Mouse (Mus musculus) hindbrain, embryonic 16.5 days (tissue): Measurements from ENCODE around the gene Mad2l2. TPM values are rescaled to one million over a fixed set of nuclear protein-coding genes. Genes with fewer than 3 reads are reported as not detected.

Source experiments
- ATAC-seq: fragments of 200-750 bp; cut with Nextera tagmentation; 2 replicates; pipeline ENCODE4 v1.8.0; 2017; ENCODE audit warnings: moderate TSS enrichment, moderate library complexity
- H3K27ac ChIP-seq: fragments of 300-500 bp; sonication (generic); 2 replicates; pipeline ENCODE4 v1.5.1; 2014; ENCODE audit warnings: low read depth, mild to moderate bottlenecking, control low read depth, low read length, moderate library complexity
- H3K27me3 ChIP-seq: fragments of 300-500 bp; sonication (generic); replicated peaks from 2 replicates; pipeline ENCODE4 v1.6.1; 2014; ENCODE audit warnings: low read length; ENCODE audit not compliant: control insufficient read depth, insufficient read depth
- H3K36me3 ChIP-seq: fragments of 300-500 bp; sonication (generic); 2 replicates; pipeline ENCODE4 v1.6.1; 2014; ENCODE audit warnings: mild to moderate bottlenecking, low read length, moderate library complexity, mixed read lengths; ENCODE audit not compliant: control insufficient read depth, insufficient read depth
- H3K4me1 ChIP-seq: fragments of 300-500 bp; sonication (generic); 2 replicates; pipeline ENCODE4 v1.6.1; 2014; ENCODE audit warnings: low read depth, low read length; ENCODE audit not compliant: control insufficient read depth, insufficient read depth
- H3K4me2 ChIP-seq: fragments of 300-500 bp; sonication (generic); 2 replicates; pipeline ENCODE4 v1.6.1; 2014; ENCODE audit warnings: mild to moderate bottlenecking, low read length, control low read depth, moderate library complexity
- H3K4me3 ChIP-seq: fragments of 300-500 bp; sonication (generic); 2 replicates; pipeline ENCODE4 v1.5.1; 2014; ENCODE audit warnings: mild to moderate bottlenecking, low read length, control low read depth, moderate library complexity
- H3K9ac ChIP-seq: fragments of 300-500 bp; sonication (generic); 2 replicates; pipeline ENCODE4 v1.6.1; 2014; ENCODE audit warnings: low read depth, mild to moderate bottlenecking, control low read depth, low read length, moderate library complexity
- H3K9me3 ChIP-seq: fragments of 300-500 bp; sonication (generic); 2 replicates; pipeline ENCODE4 v1.6.1; 2014; ENCODE audit warnings: mild to moderate bottlenecking, low read length, moderate library complexity; ENCODE audit not compliant: control insufficient read depth
- WGBS: fragments of 180-500 bp; shearing (Covaris S2); extraction: QIAGEN DNeasy Blood & Tissue Kit; methylation state at CpG from one replicate; pipeline ENCODE4 v1.1.7; 2014; 5-methylcytosine and 5-hydroxymethylcytosine counted together
- polyA plus RNA-seq: library from polyadenylated mRNA; unstranded; fragments of >200 nt; fragmentation: Nextera tagmentation; extraction: Ambion mirVana; gene quantifications from 2 replicates; pipeline ENCODE4 v1.2.1, GENCODE M21; 2015

Gene Mad2l2
- polyA plus RNA-seq, 1 experiment from 2014 or later = 98.0 TPM

DNA sequence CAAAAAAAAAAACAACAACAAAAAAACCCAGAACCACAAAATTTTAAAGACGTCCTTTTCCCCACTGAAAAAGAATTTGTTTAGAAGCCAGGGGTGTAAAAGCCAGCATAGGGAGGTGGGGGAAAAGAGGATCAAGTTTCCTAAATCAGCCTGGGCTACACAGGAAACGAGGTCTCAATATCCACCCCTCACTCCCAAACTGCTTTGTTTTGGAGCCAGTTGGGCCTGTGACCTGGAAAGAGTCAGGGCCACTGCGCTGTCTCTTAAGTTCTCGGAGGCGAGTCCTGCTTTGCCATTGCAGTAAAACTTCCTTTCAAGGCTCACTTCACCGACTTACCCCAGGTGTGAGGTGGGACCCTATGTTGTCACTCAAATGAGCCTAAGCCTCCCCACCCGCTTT, 20.1 kb downstream of the Mad2l2 start:
- no peak overlapping the region for H3K27ac ChIP-seq
- H3K4me3 ChIP-seq = no peak overlapping the region
- H3K36me3 ChIP-seq = peaks cover 25% of the 10 kb centered on the region

DNA sequence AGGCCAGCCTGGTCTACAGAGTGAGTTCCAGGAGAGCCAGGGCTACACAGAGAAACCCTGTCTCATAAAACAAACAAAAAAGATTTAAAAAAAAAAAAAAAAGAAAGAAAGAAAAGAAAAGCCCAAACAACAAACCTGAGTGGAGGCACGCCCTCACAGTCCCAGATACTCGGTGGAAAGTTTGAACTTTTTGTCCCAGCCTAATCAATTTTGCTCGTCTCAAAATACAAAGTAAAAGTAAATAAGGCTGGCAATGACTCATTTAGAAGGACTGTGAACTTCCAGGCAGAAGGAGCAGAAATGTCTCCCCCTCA, 20.7 kb downstream of the Mad2l2 start:
- Histone ChIP-seq H3K27ac (peak overlapping the region; percentile 94), H3K9me3 (no peaks in the 10 kb centered on the region), H3K4me3 (peak overlapping the region; percentile 59), H3K27me3 (no peaks in the 10 kb centered on the region), H3K4me2 (peak overlapping the region; percentile 96), H3K4me1 (peaks cover 4% of the 10 kb centered on the region), H3K36me3 (peaks cover 25% of the 10 kb centered on the region), H3K9ac (peak overlapping the region; percentile 83)
- 39% methylated on average over 3 of the region's 3 CpGs for WGBS
- no peak for ATAC-seq

More for the DNA sequence above, 20.1 kb downstream of the Mad2l2 start:
- no peaks in the 10 kb centered on the region for H3K9me3 ChIP-seq
- no peaks in the 10 kb centered on the region for H3K27me3 ChIP-seq
- 71% methylated on average over 7 of the region's 7 CpGs for WGBS
- no peak overlapping the region for H3K4me2 ChIP-seq
- no peak overlapping the region for H3K9ac ChIP-seq
- H3K4me1 ChIP-seq = peaks cover 4% of the 10 kb centered on the region
- ATAC-seq = no peak

- Histone ChIP-seq H3K9ac (peak within 1 kb of the TSS; percentile 83), H3K4me3 (peak within 1 kb of the TSS; percentile 59), H3K36me3 (peaks cover 27% of the 10 kb centered on the region), H3K4me2 (peak within 1 kb of the TSS; percentile 96), H3K27ac (peak within 1 kb of the TSS; percentile 94), H3K27me3 (no peaks in the 10 kb centered on the region), H3K4me1 (peaks cover 4% of the 10 kb centered on the region), H3K9me3 (no peaks in the 10 kb centered on the region)
- ATAC-seq = peak; percentile 92
- WGBS = 1% methylated on average over 37 of the region's 67 CpGs
Observed at GRCm38 (mm10) chr4:148151267-148152168, 21.3 kb downstream of the Mad2l2 start, which contains the start of gene Fbxo6. TSS of gene Fbxo6 (minus strand) at chr4:148152140.

DNA sequence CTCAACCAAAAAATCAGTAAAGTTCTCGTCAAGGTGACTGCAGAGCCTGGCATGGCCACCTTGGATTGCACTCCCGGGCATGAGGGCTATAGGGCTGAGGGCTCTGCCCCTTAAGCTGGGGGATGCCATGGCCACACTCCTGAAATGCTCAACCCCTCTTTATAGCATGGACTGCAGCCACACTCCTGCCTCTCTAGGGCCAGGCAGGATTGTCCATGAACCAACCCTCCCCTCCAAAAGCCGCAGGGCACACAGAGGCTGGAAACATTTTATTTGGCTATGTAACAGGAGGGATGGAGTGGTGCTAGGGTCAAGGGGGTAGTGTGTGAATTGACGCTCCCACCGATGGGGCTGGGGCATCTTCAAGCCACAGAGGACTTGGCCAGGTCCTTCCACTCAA, 22.4 kb downstream of the Mad2l2 start:
- no peak overlapping the region; the same call in 1 of the 2 replicates for H3K9ac ChIP-seq
- H3K4me2 ChIP-seq = no peak overlapping the region
- H3K4me1 ChIP-seq = peaks cover 4% of the 10 kb centered on the region
- no peak overlapping the region for H3K4me3 ChIP-seq
- H3K36me3 ChIP-seq = peaks cover 30% of the 10 kb centered on the region
- H3K9me3 ChIP-seq = no peaks in the 10 kb centered on the region
- WGBS = 84% methylated on average over 5 of the region's 5 CpGs
- no peaks in the 10 kb centered on the region for H3K27me3 ChIP-seq
- H3K27ac ChIP-seq = no peak overlapping the region
- no peak for ATAC-seq

GRCm38 (mm10) chr4:148154006-148154405, 23.8 kb downstream of the Mad2l2 start:
- no peaks in the 10 kb centered on the region for H3K9me3 ChIP-seq
- WGBS = 96% methylated on average over 4 of the region's 4 CpGs
- H3K27ac ChIP-seq = no peak overlapping the region
- no peaks in the 10 kb centered on the region for H3K27me3 ChIP-seq
- peaks cover 30% of the 10 kb centered on the region for H3K36me3 ChIP-seq
- no peak for ATAC-seq
- H3K4me1 ChIP-seq = peaks cover 12% of the 10 kb centered on the region
- H3K4me3 ChIP-seq = no peak overlapping the region
- no peak overlapping the region for H3K9ac ChIP-seq
- no peak overlapping the region for H3K4me2 ChIP-seq

DNA sequence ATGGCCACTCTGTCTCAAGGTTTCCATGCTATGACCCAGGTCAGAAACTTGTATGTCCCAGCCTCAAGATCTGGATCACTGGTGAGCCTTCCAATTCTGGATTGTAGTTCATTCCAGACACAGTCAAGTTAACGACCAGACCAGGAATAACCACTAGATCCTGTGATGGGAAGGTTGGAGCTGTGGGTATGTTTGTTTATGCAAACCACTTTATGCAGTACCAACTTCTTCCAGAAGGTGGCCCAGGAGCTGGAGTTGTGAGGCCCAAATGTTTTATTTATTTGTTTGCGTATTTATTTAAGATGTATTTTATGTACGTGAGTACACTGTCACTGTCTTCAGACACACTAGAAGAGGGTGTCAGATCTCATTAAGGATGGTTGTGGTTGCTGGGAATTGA, 24.8 kb downstream of the Mad2l2 start:
- no peaks in the 10 kb centered on the region for H3K27me3 ChIP-seq
- no peak overlapping the region for H3K27ac ChIP-seq
- H3K4me1 ChIP-seq = peaks cover 12% of the 10 kb centered on the region
- no peaks in the 10 kb centered on the region for H3K9me3 ChIP-seq
- no peak overlapping the region for H3K9ac ChIP-seq
- no peak overlapping the region for H3K4me2 ChIP-seq
- no peak for ATAC-seq
- no peak overlapping the region for H3K4me3 ChIP-seq
- peaks cover 30% of the 10 kb centered on the region for H3K36me3 ChIP-seq
- WGBS = 50% methylated on average over 3 of the region's 3 CpGs

DNA sequence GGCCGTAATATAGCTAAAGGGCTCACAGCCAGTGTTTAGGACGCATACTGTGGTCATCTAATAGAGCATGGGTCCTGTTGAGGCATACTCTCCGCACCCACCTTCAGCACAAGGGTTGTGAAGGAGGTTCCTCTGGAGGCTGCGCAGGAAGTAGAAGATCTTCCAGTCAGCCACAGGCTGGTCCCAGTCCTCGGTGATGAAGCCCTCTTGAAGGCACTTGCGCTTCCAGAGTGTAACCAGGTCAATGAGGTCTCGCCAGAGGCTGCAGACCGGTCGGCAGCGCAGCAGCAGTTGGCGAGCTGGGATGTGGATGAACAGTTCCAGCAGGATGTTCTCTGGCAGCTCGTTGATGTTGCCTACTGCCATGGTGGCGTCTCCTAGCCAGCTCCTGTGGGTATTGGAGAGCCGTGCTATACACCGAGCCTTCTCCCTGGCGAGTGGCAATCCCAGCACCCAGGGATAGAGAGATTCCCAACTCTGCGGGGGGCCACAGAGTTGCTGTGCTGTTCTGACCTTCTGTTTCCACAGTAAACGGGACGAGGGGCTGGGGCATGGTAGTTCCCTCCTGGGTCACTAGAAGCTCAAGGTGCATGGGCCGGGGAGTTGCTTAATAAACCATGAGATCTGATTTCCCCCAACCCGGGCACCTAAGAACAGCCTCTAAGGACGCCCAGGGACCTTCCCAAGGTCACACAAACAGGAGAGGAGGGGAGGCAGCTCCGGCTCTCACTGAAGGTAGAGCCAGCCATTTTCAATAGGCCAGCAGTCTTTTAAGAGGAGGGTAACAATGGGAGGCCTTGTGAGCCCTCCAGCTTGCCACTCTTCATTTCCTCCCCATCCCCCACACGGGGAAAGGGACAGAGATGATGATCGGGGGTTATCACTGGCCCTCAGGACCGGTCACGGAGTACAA, 28.5 kb downstream of the Mad2l2 start:
- Histone ChIP-seq H3K27ac (peak overlapping the region; percentile 84), H3K27me3 (peaks cover 19% of the 10 kb centered on the region), H3K4me2 (peak overlapping the region; percentile 95), H3K36me3 (peaks cover 24% of the 10 kb centered on the region), H3K9ac (peak overlapping the region; percentile 79), H3K9me3 (no peaks in the 10 kb centered on the region), H3K4me1 (peaks cover 18% of the 10 kb centered on the region), H3K4me3 (peak overlapping the region; percentile 62)
- WGBS = 18% methylated on average over 27 of the region's 27 CpGs
- ATAC-seq = no peak

GRCm38 (mm10) chr4:148159544-148160435, 29.6 kb downstream of the Mad2l2 start:
- no peaks in the 10 kb centered on the region for H3K9me3 ChIP-seq
- H3K4me3 ChIP-seq = peak overlapping the region; percentile 62
- peak overlapping the region; percentile 79 for H3K9ac ChIP-seq
- peaks cover 26% of the 10 kb centered on the region for H3K27me3 ChIP-seq
- ATAC-seq = peak; percentile 86
- peak overlapping the region; percentile 95 for H3K4me2 ChIP-seq
- peaks cover 19% of the 10 kb centered on the region for H3K36me3 ChIP-seq
- peaks cover 27% of the 10 kb centered on the region for H3K4me1 ChIP-seq
- peak overlapping the region; percentile 84 for H3K27ac ChIP-seq
- WGBS = under 1% methylated on average over 44 of the region's 55 CpGs
